Mouse (Mus musculus): ENCODE measurements at regions not wholly inside any gene's neighbourhood (a gene's known extent, or its start where the extent isn't known, plus 50 kb on each side); places are given as distances from the start of the nearest gene placed in this dataset.

DNA sequence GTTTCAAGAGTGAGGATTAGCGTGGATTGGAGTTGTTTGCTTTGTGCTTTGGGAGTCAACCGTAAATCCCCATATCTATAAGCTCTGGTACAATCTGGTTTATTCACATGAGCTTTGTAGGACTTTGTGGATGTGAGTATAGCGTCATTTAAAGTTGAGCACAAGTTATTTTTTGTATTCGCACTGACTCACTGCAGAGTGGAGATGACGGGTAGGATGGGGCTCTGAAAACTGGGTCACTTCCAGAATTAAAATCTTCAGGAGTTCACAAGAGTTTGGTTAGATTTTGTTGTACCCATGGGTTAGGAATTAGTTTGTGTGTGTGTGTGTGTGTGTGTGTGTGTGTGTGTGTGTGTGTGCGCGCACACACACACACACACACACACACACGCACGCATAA is 345.7 kb upstream of the Kif2a start:
- TF ChIP-seq CTCF (conservative IDR thresholded peaks at IDR 0.05; ENCODE audit: low read length) = no peak
- no peak for TF ChIP-seq POU5F1 (IDR thresholded peaks at IDR 0.05; ENCODE audit: borderline replicate concordance, low read length)
- TF ChIP-seq NANOG (IDR thresholded peaks at IDR 0.05; ENCODE audit: borderline replicate concordance, low read length) = no peak

Measured in E14TG2a.4 (cell line).